9 mouse cellular contexts compared by ENCODE assay signal in genomic region chr7:137315544-137315940, GRCm38 (mm10). TPM values are rescaled to one million over a fixed set of nuclear protein-coding genes. Genes with fewer than 3 reads are reported as not detected.
DNase-seq lines count a peak whose midpoint lies in the region; ATAC-seq and TF ChIP-seq lines count a peak whose summit lies in the region.
"Had no signal": no experiment of that assay in that cellular context is flagged by ENCODE, and none has a peak within 500 bp of the region (broad histone marks: within the 10 kb centered on the region; RNA-seq: fewer than 3 reads in every experiment).

No protein-coding gene starts in this region.

- TF ChIP-seq CTCF in heart, adult 2 months (IDR thresholded peaks at IDR 0.05): no peak
- no peak for TF ChIP-seq CTCF in brain, embryonic 14.5 days (IDR thresholded peaks at IDR 0.05; ENCODE audit: borderline replicate concordance, extremely low read depth, insufficient read depth, insufficient read length)
- no peak for TF ChIP-seq CTCF in thymus, adult 2 months (IDR thresholded peaks at IDR 0.05; ENCODE audit: borderline replicate concordance, control insufficient read depth, extremely low read depth, insufficient read depth, low read length, poor library complexity)

- intact Hi-C loops in heart, adult 2 months (cut with DNase I): loop anchor here (5.0 to 10.0 kb wide), 2 partner anchors 243 to 1021 kb away; no protein-coding TSS in a partner anchor

- peaks cover 7% of the 10 kb centered on the region for H3K27me3 ChIP-seq in heart, adult 2 months (ENCODE audit: control insufficient read depth, insufficient read depth, low read length)
- peaks cover 46% of the 10 kb centered on the region for H3K27me3 ChIP-seq in hindbrain, embryonic 11.5 days (ENCODE audit: control insufficient read depth, insufficient read depth, low read length)
- H3K27me3 ChIP-seq in midbrain, embryonic 10.5 days (ENCODE audit: low read depth, poor library complexity, severe bottlenecking): peaks cover 100% of the 10 kb centered on the region
- peaks cover 58% of the 10 kb centered on the region for H3K27me3 ChIP-seq in thymus, adult 2 months (ENCODE audit: control insufficient read depth, insufficient read depth, low read length)

- H3K4me2 ChIP-seq in hindbrain, embryonic 11.5 days (replicated peaks; ENCODE audit: low read depth, low read length): peak overlapping the region; percentile 91

- no peaks in the 10 kb centered on the region for H3K79me2 ChIP-seq in heart, adult 2 months (replicated peaks; ENCODE audit: control insufficient read depth, insufficient read depth, low read length)

- peak overlapping the region; percentile 30 for H3K9ac ChIP-seq in heart, adult 2 months (ENCODE audit: low read depth, low read length)
- peak overlapping the region; percentile 93 for H3K9ac ChIP-seq in hindbrain, embryonic 11.5 days (ENCODE audit: low read depth, low read length)

- peaks cover 1% of the 10 kb centered on the region for H3K4me1 ChIP-seq in heart, adult 2 months (ENCODE audit: control insufficient read depth, insufficient read depth, low read length)
- peaks cover 17% of the 10 kb centered on the region for H3K4me1 ChIP-seq in hindbrain, embryonic 11.5 days (replicated peaks; ENCODE audit: control insufficient read depth, insufficient read depth, low read length)
- H3K4me1 ChIP-seq in midbrain, embryonic 10.5 days: peaks cover 85% of the 10 kb centered on the region
- H3K4me1 ChIP-seq in thymus, adult 2 months (replicated peaks; ENCODE audit: control insufficient read depth, insufficient read depth, low read length): peaks cover 20% of the 10 kb centered on the region

- no peaks in the 10 kb centered on the region for H3K36me3 ChIP-seq in heart, adult 2 months (ENCODE audit: control insufficient read depth, insufficient read depth, low read length)
- no peaks in the 10 kb centered on the region for H3K36me3 ChIP-seq in hindbrain, embryonic 11.5 days (ENCODE audit: control insufficient read depth, insufficient read depth, low read length)
- H3K36me3 ChIP-seq in midbrain, embryonic 10.5 days: no peaks in the 10 kb centered on the region
- H3K36me3 ChIP-seq in thymus, adult 2 months (ENCODE audit: control insufficient read depth, insufficient read depth, low read length): no peaks in the 10 kb centered on the region

- no peak for DNase-seq in heart, adult 2 months
- no peak for DNase-seq in heart, adult 8-10 months (ENCODE audit: low spot score)
- peak; percentile 29 for DNase-seq in brain, embryonic 14.5 days (ENCODE audit: low read depth)
- DNase-seq in hindbrain, embryonic 11.5 days (ENCODE audit: low spot score): no peak
- no peak for DNase-seq in midbrain, embryonic 10.5 days (ENCODE audit: low spot score)
- DNase-seq in urinary bladder, postnatal 4 days (ENCODE audit: low spot score in 2 of 2): no peak
- no peak for DNase-seq in spleen, adult 12 weeks (ENCODE audit: low spot score)
- DNase-seq in thymus, adult 2 months: no peak

- TF ChIP-seq POLR2A in heart, adult 2 months (IDR thresholded peaks at IDR 0.05; ENCODE audit: insufficient read depth, low read depth, low read length): no peak
- TF ChIP-seq POLR2A in brain, embryonic 14.5 days (IDR thresholded peaks at IDR 0.05; ENCODE audit: borderline replicate concordance, extremely low read depth, insufficient read depth, insufficient read length, poor library complexity, severe bottlenecking): no peak
- no peak for TF ChIP-seq POLR2A in thymus, adult 2 months (IDR thresholded peaks at IDR 0.05; ENCODE audit: control insufficient read depth, extremely low read depth, insufficient read depth, low read length, poor library complexity)

- 23% methylated on average over 19 of the region's 19 CpGs for WGBS in heart, adult 2 months
- WGBS in hindbrain, embryonic 11.5 days: 2% methylated on average over 19 of the region's 19 CpGs
- WGBS in midbrain, embryonic 10.5 days: 2% methylated on average over 19 of the region's 19 CpGs
- WGBS in thymus, adult 2 months: 10% methylated on average over 19 of the region's 19 CpGs

- H3K9me3 ChIP-seq in hindbrain, embryonic 11.5 days (ENCODE audit: control insufficient read depth, low read length): no peaks in the 10 kb centered on the region
- no peaks in the 10 kb centered on the region for H3K9me3 ChIP-seq in midbrain, embryonic 10.5 days (replicated peaks)

- H3K27ac ChIP-seq in heart, adult 2 months: peak overlapping the region; percentile 74
- peak overlapping the region; percentile 96 for H3K27ac ChIP-seq in hindbrain, embryonic 11.5 days (ENCODE audit: low read depth, low read length)
- peak overlapping the region; percentile 86 for H3K27ac ChIP-seq in midbrain, embryonic 10.5 days (replicated peaks)
- H3K27ac ChIP-seq in thymus, adult 2 months (ENCODE audit: control insufficient read depth, insufficient read depth, low read length): no peak overlapping the region

- no peak for TF ChIP-seq EP300 in heart, adult 2 months (IDR thresholded peaks at IDR 0.05; ENCODE audit: insufficient read depth, low read depth, low read length)

- H3K4me3 ChIP-seq in heart, adult 2 months: peak overlapping the region; percentile 51; the same call in 1 of the 2 replicates
- peak overlapping the region; percentile 91 for H3K4me3 ChIP-seq in hindbrain, embryonic 11.5 days (ENCODE audit: low read depth, low read length)
- peak overlapping the region; percentile 71 for H3K4me3 ChIP-seq in midbrain, embryonic 10.5 days
- H3K4me3 ChIP-seq in thymus, adult 2 months (ENCODE audit: control insufficient read depth, insufficient read depth, low read length): no peak overlapping the region

- ATAC-seq in hindbrain, embryonic 11.5 days (ENCODE audit: low FRiP score): no peak
- ATAC-seq: Patski had no signal

RNA-seq across cellular contexts. Expression of gene Ebf3, which starts 1.3 kb away (rescaled TPM):
- 1 to 10 TPM; 6.1 to 7.5 TPM for total RNA-seq in heart, adult 2 months (2021)
- 5.0 and 6.0 TPM in 2 replicates for polyA plus RNA-seq in heart, adult 2 months (2012; rRNA removed)
- total RNA-seq in heart, adult 8-10 months (2022): 1 to 10 TPM; 5.0 to 9.3 (median 7.6) TPM
- polyA plus RNA-seq in brain, embryonic 14.5 days (2012; rRNA removed): 46.4 and 157 TPM in 2 replicates
- polyA plus RNA-seq in hindbrain, embryonic 11.5 days (2014; fragmentation: Nextera tagmentation; extraction: Ambion mirVana): 14.0 and 15.9 TPM in 2 replicates
- polyA plus RNA-seq in midbrain, embryonic 10.5 days (2016; fragmentation: Nextera tagmentation; extraction: Ambion mirVana): 3.2 and 5.4 TPM in 2 replicates
- 1.7 and 2.1 TPM in 2 replicates for polyA plus RNA-seq in thymus, adult 2 months (2012; rRNA removed)
